Mouse (Mus musculus) liver, embryonic 11.5 days (tissue): ENCODE data around the gene Sox5. TPM values are rescaled to one million over a fixed set of nuclear protein-coding genes. Genes with fewer than 3 reads are reported as not detected.

ENCODE experiments used
- ATAC-seq: fragments of 200-750 bp; cut with Nextera tagmentation; replicated peaks from 2 replicates; pipeline ENCODE4 v1.8.0; 2017; ENCODE audit warnings: moderate number of reproducible peaks, mild to moderate bottlenecking, moderate TSS enrichment, moderate library complexity; ENCODE audit not compliant: low FRiP score
- DNase-seq: peaks from one replicate; pipeline ENCODE4 v3.0.0-alpha.2; 2017; ENCODE audit warnings: low spot score
- H3K27ac ChIP-seq: fragments of 300-500 bp; sonication (generic); 2 replicates; pipeline ENCODE4 v1.5.1; 2014; ENCODE audit warnings: mild to moderate bottlenecking, low read depth, low read length, control low read depth
- H3K27me3 ChIP-seq: fragments of 300-500 bp; sonication (generic); replicated peaks from 2 replicates; pipeline ENCODE4 v1.6.1; 2014; ENCODE audit warnings: low read length, mixed read lengths; ENCODE audit not compliant: control insufficient read depth, insufficient read depth
- H3K36me3 ChIP-seq: fragments of 300-500 bp; sonication (generic); 2 replicates; pipeline ENCODE4 v1.6.1; 2014; ENCODE audit warnings: mild to moderate bottlenecking, low read length, moderate library complexity, mixed read lengths; ENCODE audit not compliant: control insufficient read depth, insufficient read depth
- H3K4me1 ChIP-seq: fragments of 300-500 bp; sonication (generic); replicated peaks from 2 replicates; pipeline ENCODE4 v1.6.1; 2014; ENCODE audit warnings: low read length, mixed read lengths; ENCODE audit not compliant: control insufficient read depth, insufficient read depth
- H3K4me2 ChIP-seq: fragments of 300-500 bp; sonication (generic); 2 replicates; pipeline ENCODE4 v1.6.1; 2014; ENCODE audit warnings: mild to moderate bottlenecking, control low read depth, moderate library complexity
- H3K4me3 ChIP-seq: fragments of 300-500 bp; sonication (generic); 2 replicates; pipeline ENCODE4 v1.5.1; 2014; ENCODE audit warnings: low read depth, low read length, control low read depth
- H3K9ac ChIP-seq: fragments of 300-500 bp; sonication (generic); 2 replicates; pipeline ENCODE4 v1.6.1; 2014; ENCODE audit warnings: low read depth, low read length, control low read depth
- H3K9me3 ChIP-seq: fragments of 300-500 bp; sonication (generic); 2 replicates; pipeline ENCODE4 v1.6.1; 2016; ENCODE audit warnings: low read length, inconsistent platforms, mixed read lengths; ENCODE audit not compliant: control insufficient read depth
- WGBS: fragments of 180-500 bp; shearing (Covaris S2); extraction: QIAGEN DNeasy Blood & Tissue Kit; methylation state at CpG from one replicate; pipeline ENCODE4 v1.1.7; 2014; 5-methylcytosine and 5-hydroxymethylcytosine counted together
- polyA plus RNA-seq: library from polyadenylated mRNA; unstranded; fragments of >200 nt; fragmentation: Nextera tagmentation; extraction: Ambion mirVana; gene quantifications from 2 replicates; pipeline ENCODE4 v1.2.1, GENCODE M21; 2014

Sox5 gene
- polyA plus RNA-seq, 1 experiment from 2014 or later: 10.6 TPM

- Histone ChIP-seq H3K27ac (no peak overlapping the region), H3K27me3 (no peaks in the 10 kb centered on the region), H3K4me3 (no peak overlapping the region), H3K9ac (no peak overlapping the region), H3K9me3 (no peaks in the 10 kb centered on the region), H3K36me3 (no peaks in the 10 kb centered on the region), H3K4me1 (no peaks in the 10 kb centered on the region; the same call in 1 of the 2 replicates), H3K4me2 (no peak overlapping the region)
- 77% methylated on average over 3 of the region's 3 CpGs for WGBS
- no peak for DNase-seq
- no peak for ATAC-seq
Observed at GRCm38 (mm10) chr6:143854031-143854430, 927.7 kb downstream of the Sox5 start.

- H3K27me3 ChIP-seq: no peaks in the 10 kb centered on the region
- no peak overlapping the region for H3K9ac ChIP-seq
- no peaks in the 10 kb centered on the region for H3K36me3 ChIP-seq
- H3K4me1 ChIP-seq: peaks cover 8% of the 10 kb centered on the region
- no peak overlapping the region for H3K4me2 ChIP-seq
- no peak overlapping the region for H3K27ac ChIP-seq
- ATAC-seq: no peak
- no peaks in the 10 kb centered on the region for H3K9me3 ChIP-seq
- no peak for DNase-seq
- no peak overlapping the region for H3K4me3 ChIP-seq
Observed at GRCm38 (mm10) chr6:143845761-143846160, 936.0 kb downstream of the Sox5 start.

DNA sequence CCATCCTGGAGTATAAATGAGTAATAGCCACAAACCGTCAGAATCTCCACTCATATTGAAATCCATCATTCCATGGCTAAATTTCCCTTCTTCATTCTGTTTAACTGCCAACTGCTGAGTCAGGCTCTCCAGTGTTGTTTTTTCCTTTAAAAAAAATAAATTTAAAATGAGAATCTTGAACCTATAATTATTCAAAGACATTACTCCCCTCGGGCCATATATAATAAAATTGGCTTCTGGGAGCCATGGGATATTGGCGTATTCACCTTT, 937.1 kb downstream of the Sox5 start:
- WGBS: 83% methylated on average over 3 of the region's 3 CpGs
- ATAC-seq (no peak), DNase-seq (no peak)
- H3K4me1 ChIP-seq: peaks cover 8% of the 10 kb centered on the region
- H3K4me3 ChIP-seq: no peak overlapping the region
- no peaks in the 10 kb centered on the region for H3K36me3 ChIP-seq
- H3K4me2 ChIP-seq: no peak overlapping the region
- no peak overlapping the region; the same call in 1 of the 2 replicates for H3K27ac ChIP-seq
- no peaks in the 10 kb centered on the region for H3K9me3 ChIP-seq
- no peaks in the 10 kb centered on the region for H3K27me3 ChIP-seq
- H3K9ac ChIP-seq: no peak overlapping the region

- H3K36me3 ChIP-seq: no peaks in the 10 kb centered on the region
- WGBS: 74% methylated on average over 10 of the region's 10 CpGs
- peaks cover 8% of the 10 kb centered on the region for H3K4me1 ChIP-seq
- no peak for DNase-seq
- ATAC-seq: peak; percentile 92
- H3K27ac ChIP-seq: no peak overlapping the region; the same call in 1 of the 2 replicates
- no peak overlapping the region for H3K4me2 ChIP-seq
- H3K9me3 ChIP-seq: no peaks in the 10 kb centered on the region
- no peaks in the 10 kb centered on the region for H3K27me3 ChIP-seq
- no peak overlapping the region for H3K4me3 ChIP-seq
- no peak overlapping the region for H3K9ac ChIP-seq
Observed at GRCm38 (mm10) chr6:143843933-143844700, 937.7 kb downstream of the Sox5 start.

DNA sequence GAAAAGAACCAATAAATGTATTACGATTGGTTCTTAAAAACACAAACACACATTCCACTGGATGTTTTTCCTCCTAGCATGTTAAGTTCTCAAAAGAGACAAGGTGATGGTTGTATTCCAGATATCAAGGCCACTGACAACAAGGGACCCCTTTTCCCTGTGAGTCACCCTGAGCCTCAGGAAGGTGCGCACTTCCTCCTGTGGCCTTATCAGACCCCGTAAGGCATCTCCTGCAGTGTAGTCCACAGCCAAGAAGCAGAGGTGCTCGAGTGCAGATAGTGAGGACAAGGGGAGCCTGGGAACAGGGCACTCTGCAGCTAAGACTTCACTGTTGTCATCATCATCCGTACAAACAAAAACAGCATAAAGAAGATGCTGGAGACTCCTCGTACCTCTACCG, 939.8 kb downstream of the Sox5 start:
- WGBS: 61% methylated on average over 7 of the region's 7 CpGs
- peak; percentile 82 for ATAC-seq
- H3K27me3 ChIP-seq: no peaks in the 10 kb centered on the region

GRCm38 (mm10) chr6:143841109-143841638, 940.6 kb downstream of the Sox5 start:
- no peak for ATAC-seq
- H3K27ac ChIP-seq: no peak overlapping the region
- no peaks in the 10 kb centered on the region for H3K36me3 ChIP-seq
- DNase-seq: no peak
- WGBS: 76% methylated on average over 15 of the region's 15 CpGs
- no peak overlapping the region for H3K4me3 ChIP-seq
- H3K4me1 ChIP-seq: peaks cover 8% of the 10 kb centered on the region
- H3K9ac ChIP-seq: no peak overlapping the region
- H3K27me3 ChIP-seq: no peaks in the 10 kb centered on the region
- H3K4me2 ChIP-seq: no peak overlapping the region
- H3K9me3 ChIP-seq: no peaks in the 10 kb centered on the region

More for the DNA sequence above, 939.8 kb downstream of the Sox5 start:
- no peak for DNase-seq
- Histone ChIP-seq H3K4me2 (no peak overlapping the region), H3K4me3 (no peak overlapping the region), H3K9me3 (no peaks in the 10 kb centered on the region), H3K36me3 (no peaks in the 10 kb centered on the region), H3K27ac (no peak overlapping the region), H3K4me1 (peaks cover 8% of the 10 kb centered on the region), H3K9ac (no peak overlapping the region)

DNA sequence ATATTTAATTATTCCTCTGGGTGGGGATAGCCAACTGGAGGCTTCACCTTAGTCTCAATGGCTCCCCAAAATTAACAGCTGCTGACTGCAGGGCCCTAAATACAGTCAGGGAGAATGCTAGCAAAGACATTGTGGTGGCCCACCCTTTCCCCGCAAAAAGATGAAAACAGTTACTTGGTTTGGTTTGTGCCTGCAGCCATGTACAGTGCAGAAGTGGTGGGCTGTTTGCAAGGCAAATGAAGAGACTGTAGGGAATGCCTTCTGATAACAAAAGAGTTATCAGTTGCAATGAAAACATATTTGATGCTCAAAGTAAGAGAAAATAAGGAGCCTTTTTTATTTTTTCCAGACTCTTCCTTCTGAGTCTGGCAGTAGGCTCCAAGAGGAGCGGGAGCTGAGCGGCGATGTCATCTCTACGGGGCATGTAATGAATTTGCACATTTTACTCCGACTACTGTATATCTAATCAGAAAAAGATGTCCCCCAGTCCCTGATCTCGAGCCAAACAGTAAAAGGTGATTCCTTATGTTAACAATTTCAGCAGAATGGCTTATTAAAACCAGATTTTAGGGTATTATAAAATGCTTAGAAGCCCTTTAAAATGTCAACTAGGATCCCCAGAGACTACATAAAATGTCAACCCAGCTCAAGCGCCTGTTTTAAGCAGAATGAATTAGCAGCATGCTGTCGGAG, 943.2 kb downstream of the Sox5 start:
- no peaks in the 10 kb centered on the region for H3K9me3 ChIP-seq
- no peak overlapping the region for H3K9ac ChIP-seq
- no peak overlapping the region for H3K4me2 ChIP-seq
- H3K27ac ChIP-seq: no peak overlapping the region
- WGBS: 68% methylated on average over 9 of the region's 9 CpGs
- no peaks in the 10 kb centered on the region for H3K27me3 ChIP-seq
- H3K4me3 ChIP-seq: no peak overlapping the region
- peaks cover 2% of the 10 kb centered on the region for H3K4me1 ChIP-seq
- no peaks in the 10 kb centered on the region for H3K36me3 ChIP-seq
- no peak for DNase-seq
- ATAC-seq: no peak

- H3K4me1 ChIP-seq: no peaks in the 10 kb centered on the region; the same call in 1 of the 2 replicates
- no peak for ATAC-seq
- no peaks in the 10 kb centered on the region for H3K9me3 ChIP-seq
- H3K36me3 ChIP-seq: no peaks in the 10 kb centered on the region
- H3K4me2 ChIP-seq: no peak overlapping the region
- no peaks in the 10 kb centered on the region for H3K27me3 ChIP-seq
- no peak overlapping the region for H3K27ac ChIP-seq
- H3K9ac ChIP-seq: no peak overlapping the region
- no peak overlapping the region for H3K4me3 ChIP-seq
- DNase-seq: no peak
- WGBS: 84% methylated on average over 7 of the region's 7 CpGs
Observed at GRCm38 (mm10) chr6:143835331-143835730, 946.4 kb downstream of the Sox5 start.

- H3K9ac ChIP-seq: no peak overlapping the region
- H3K27ac ChIP-seq: no peak overlapping the region
- ATAC-seq (no peak), DNase-seq (no peak)
- H3K4me2 ChIP-seq: peak overlapping the region; percentile 24; the same call in 1 of the 2 replicates
- no peaks in the 10 kb centered on the region for H3K4me1 ChIP-seq
- H3K9me3 ChIP-seq: no peaks in the 10 kb centered on the region
- no peak overlapping the region for H3K4me3 ChIP-seq
- no peaks in the 10 kb centered on the region for H3K27me3 ChIP-seq
- 75% methylated on average over 3 of the region's 3 CpGs for WGBS
- no peaks in the 10 kb centered on the region for H3K36me3 ChIP-seq
Observed at GRCm38 (mm10) chr6:143833986-143834385, 947.8 kb downstream of the Sox5 start.
